Mouse (Mus musculus) midbrain, embryonic 11.5 days (tissue): ENCODE data around the gene Chst10. TPM values are rescaled to one million over a fixed set of nuclear protein-coding genes. Genes with fewer than 3 reads are reported as not detected.

Source experiments
- polyA plus RNA-seq: library from polyadenylated mRNA; unstranded; fragments of >200 nt; fragmentation: Nextera tagmentation; extraction: Ambion mirVana; gene quantifications from 2 replicates; pipeline ENCODE4 v1.2.1, GENCODE M21; 2014

Chst10 gene
- polyA plus RNA-seq, 1 experiment from 2014 or later: 26.9 TPM

Other genes starting within 250 kb of the Chst10 start
- gene Aff3, start 233.2 kb downstream of the Chst10 start, polyA plus RNA-seq: 15.3 and 16.3 TPM in 2 replicates
- gene Lonrf2, start 61.5 kb downstream of the Chst10 start, polyA plus RNA-seq: 4.2 TPM in 2 replicates
- gene Nms, start 41.0 kb upstream of the Chst10 start, polyA plus RNA-seq: 0.22 and 0.31 TPM in 2 replicates
- gene Pdcl3, start 87.4 kb upstream of the Chst10 start, polyA plus RNA-seq: 161 and 174 TPM in 2 replicates